Mouse (Mus musculus): ENCODE measurements around the gene Omt2b. TPM values are rescaled to one million over a fixed set of nuclear protein-coding genes. Genes with fewer than 3 reads are reported as not detected.
"Not testable (repeated sequence)": the region's sequence is repeated elsewhere in the genome, so short reads cannot be mapped to it uniquely, and the experiment has no call there.

Gene Omt2b
- polyA plus RNA-seq, 1 experiment = not detected

DNA sequence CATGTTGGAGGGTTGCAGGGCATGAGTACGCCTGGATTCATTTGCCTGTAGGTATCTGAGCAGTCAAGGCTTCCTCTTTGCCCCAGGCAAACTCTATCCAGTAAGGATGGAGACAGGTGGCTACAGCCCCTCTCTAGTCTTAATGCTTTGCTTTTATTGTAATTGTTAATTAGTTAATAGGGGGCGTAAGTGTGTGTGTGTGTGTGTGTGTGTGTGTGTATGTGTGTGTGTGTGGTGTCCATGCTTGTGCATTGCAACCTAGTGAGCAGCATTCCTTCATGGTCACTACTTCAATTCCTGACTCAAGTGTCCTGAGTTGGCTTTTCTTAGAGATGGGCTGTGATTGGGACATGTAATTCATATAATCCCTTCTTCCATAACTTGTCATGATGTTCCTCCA is 12.7 kb upstream of the Omt2b start, which contains the start of gene Omt2a:
Gene Omt2a, minus strand, starts transcription at position 101 of the 400 bp plus-strand sequence.
- Histone ChIP-seq H3K27me3 (ENCODE audit: control insufficient read depth, insufficient read depth, low read length) (no peaks in the 10 kb centered on the region), H3K27ac (ENCODE audit: insufficient read depth, low read length) (no peak within 1 kb of the TSS), H3K4me3 (replicated peaks; ENCODE audit: insufficient read depth, low read depth, low read length) (no peak within 1 kb of the TSS), H3K4me1 (ENCODE audit: control insufficient read depth, insufficient read depth, low read length) (no peaks in the 10 kb centered on the region)
- 86% methylated on average over 2 of the region's 2 CpGs for WGBS
- TF ChIP-seq CTCF (IDR thresholded peaks at IDR 0.05; ENCODE audit: borderline replicate concordance, insufficient read depth, low read depth, low read length) (no peak), POLR2A (IDR thresholded peaks at IDR 0.05; ENCODE audit: borderline replicate concordance, insufficient read depth, low read length) (no peak)
- DNase-seq = no peak

GRCm38 (mm10) chr9:78319499-78319898 is 7.9 kb upstream of the Omt2b start:
- WGBS = 25% methylated on average over 1 of the region's 1 CpGs
- DNase-seq = no peak
- Histone ChIP-seq H3K4me3 (replicated peaks; ENCODE audit: insufficient read depth, low read depth, low read length) (no peak overlapping the region), H3K4me1 (ENCODE audit: control insufficient read depth, insufficient read depth, low read length) (no peaks in the 10 kb centered on the region), H3K27me3 (ENCODE audit: control insufficient read depth, insufficient read depth, low read length) (no peaks in the 10 kb centered on the region), H3K27ac (ENCODE audit: insufficient read depth, low read length) (no peak overlapping the region)
- TF ChIP-seq POLR2A (IDR thresholded peaks at IDR 0.05; ENCODE audit: borderline replicate concordance, insufficient read depth, low read length) (no peak), CTCF (IDR thresholded peaks at IDR 0.05; ENCODE audit: borderline replicate concordance, insufficient read depth, low read depth, low read length) (no peak)

- H3K4me3 ChIP-seq (replicated peaks; ENCODE audit: insufficient read depth, low read depth, low read length); H3K4me1 ChIP-seq (ENCODE audit: control insufficient read depth, insufficient read depth, low read length): not testable (repeated sequence)
These were observed 9.7 kb downstream of the Omt2b start for GRCm38 (mm10) chr9:78337050-78337449.

GRCm38 (mm10) chr9:78340324-78340723 is 12.9 kb downstream of the Omt2b start:
- H3K4me1 ChIP-seq (ENCODE audit: control insufficient read depth, insufficient read depth, low read length); H3K4me3 ChIP-seq (replicated peaks; ENCODE audit: insufficient read depth, low read depth, low read length); H3K27ac ChIP-seq (ENCODE audit: insufficient read depth, low read length); H3K27me3 ChIP-seq (ENCODE audit: control insufficient read depth, insufficient read depth, low read length): not testable (repeated sequence)
- peak; percentile 10 to 28 for DNase-seq
- peak; percentile 59; the same call in 1 of the 2 replicates for TF ChIP-seq CTCF (IDR thresholded peaks at IDR 0.05; ENCODE audit: borderline replicate concordance, insufficient read depth, low read depth, low read length)
- 16% methylated on average over 8 of the region's 8 CpGs for WGBS

More at GRCm38 (mm10) chr9:78337050-78337449, 9.7 kb downstream of the Omt2b start:
- H3K27me3 ChIP-seq (ENCODE audit: control insufficient read depth, insufficient read depth, low read length); DNase-seq; H3K27ac ChIP-seq (ENCODE audit: insufficient read depth, low read length): not testable (repeated sequence)

DNA sequence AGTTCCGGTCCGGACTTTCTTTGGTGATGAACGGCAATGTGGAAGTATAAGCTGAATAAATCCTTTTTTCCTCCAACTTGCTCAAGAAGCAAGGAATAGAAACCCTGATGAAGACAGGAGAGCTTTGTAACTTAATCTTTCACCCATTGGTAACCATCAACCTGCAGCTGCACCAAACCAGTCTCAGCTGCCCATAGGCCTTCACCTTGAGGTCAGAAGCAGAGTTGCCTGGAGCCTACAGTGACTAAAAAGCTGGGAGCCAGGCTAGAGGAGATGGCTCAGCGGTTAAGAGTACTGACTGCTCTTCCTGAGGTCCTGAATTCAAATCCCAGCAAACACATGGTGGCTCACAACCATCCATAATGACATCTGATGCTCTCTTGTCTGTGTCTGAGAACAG is 15.1 kb downstream of the Omt2b start:
- 90% methylated on average over 4 of the region's 4 CpGs for WGBS

DNA sequence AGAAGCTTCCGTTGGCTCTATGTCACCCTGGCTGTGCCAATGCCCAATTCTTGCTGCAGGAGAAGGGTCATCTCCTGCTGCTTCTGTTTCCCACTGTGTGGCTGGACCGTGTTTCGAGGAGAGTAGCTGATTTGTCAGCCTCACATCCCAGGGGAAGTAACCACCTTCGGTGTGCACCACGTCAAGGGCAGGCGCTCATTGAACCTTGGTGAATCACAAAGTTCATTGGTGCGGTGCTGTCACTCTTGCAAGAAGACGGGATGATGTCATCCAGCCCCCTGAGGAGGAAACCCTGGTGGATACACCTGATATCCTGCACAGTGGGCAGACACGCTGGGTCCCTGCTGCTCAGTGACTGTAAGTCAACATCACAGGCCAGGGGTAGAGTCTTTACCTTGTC is 15.7 kb downstream of the Omt2b start:
- not testable (repeated sequence) for H3K4me3 ChIP-seq (replicated peaks; ENCODE audit: insufficient read depth, low read depth, low read length); H3K4me1 ChIP-seq (ENCODE audit: control insufficient read depth, insufficient read depth, low read length); DNase-seq; H3K27me3 ChIP-seq (ENCODE audit: control insufficient read depth, insufficient read depth, low read length); H3K27ac ChIP-seq (ENCODE audit: insufficient read depth, low read length)
- 50% methylated on average over 9 of the region's 9 CpGs for WGBS

More for the DNA sequence above, 15.1 kb downstream of the Omt2b start:
- H3K27me3 ChIP-seq (ENCODE audit: control insufficient read depth, insufficient read depth, low read length); H3K4me3 ChIP-seq (replicated peaks; ENCODE audit: insufficient read depth, low read depth, low read length); DNase-seq; H3K4me1 ChIP-seq (ENCODE audit: control insufficient read depth, insufficient read depth, low read length); H3K27ac ChIP-seq (ENCODE audit: insufficient read depth, low read length): not testable (repeated sequence)

DNA sequence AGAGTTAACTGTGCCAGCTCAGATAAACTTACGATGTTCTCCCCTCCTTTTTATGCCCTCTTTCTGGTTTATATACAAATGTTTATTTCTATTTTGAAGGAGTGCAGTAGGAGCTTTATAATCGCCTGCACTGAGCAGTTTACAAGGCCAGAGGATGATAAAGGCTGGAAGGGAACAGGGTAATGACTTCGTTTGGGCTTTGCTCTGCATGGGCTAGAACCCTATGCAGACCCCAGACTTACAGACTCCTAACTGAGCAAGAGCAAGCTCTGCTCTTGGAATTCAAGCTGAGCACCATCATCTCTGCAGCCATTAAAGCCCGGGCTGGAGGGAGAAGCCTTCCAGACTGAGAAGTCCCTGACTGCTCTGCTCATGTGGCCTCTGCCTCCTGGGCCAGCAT is 17.8 kb downstream of the Omt2b start:
- DNase-seq; H3K27ac ChIP-seq (ENCODE audit: insufficient read depth, low read length); H3K27me3 ChIP-seq (ENCODE audit: control insufficient read depth, insufficient read depth, low read length); H3K4me1 ChIP-seq (ENCODE audit: control insufficient read depth, insufficient read depth, low read length); H3K4me3 ChIP-seq (replicated peaks; ENCODE audit: insufficient read depth, low read depth, low read length): not testable (repeated sequence)
- 68% methylated on average over 4 of the region's 4 CpGs for WGBS

DNA sequence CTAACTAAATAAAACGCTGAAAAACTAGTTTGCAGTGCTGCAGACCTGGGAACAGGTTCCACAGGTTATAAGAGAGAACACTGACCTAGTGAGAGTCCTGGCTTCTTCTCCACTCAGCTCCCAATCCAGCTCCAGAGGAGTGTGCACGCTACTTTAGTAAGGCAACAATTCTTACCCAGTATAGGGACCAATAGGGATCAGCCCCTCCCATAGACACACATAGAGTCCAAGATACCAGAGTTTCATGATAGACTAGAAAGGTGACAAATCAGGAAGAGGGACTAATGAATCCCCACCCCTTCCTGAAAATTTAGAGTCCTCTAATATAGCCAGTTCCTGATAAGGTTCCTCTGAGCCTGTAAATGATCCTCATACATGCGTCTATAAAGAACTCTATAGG is 19.6 kb downstream of the Omt2b start:
- 65% methylated on average over 3 of the region's 3 CpGs for WGBS
- Histone ChIP-seq H3K4me1 (ENCODE audit: control insufficient read depth, insufficient read depth, low read length) (no peaks in the 10 kb centered on the region), H3K4me3 (replicated peaks; ENCODE audit: insufficient read depth, low read depth, low read length) (no peak overlapping the region), H3K27me3 (ENCODE audit: control insufficient read depth, insufficient read depth, low read length) (no peaks in the 10 kb centered on the region), H3K27ac (ENCODE audit: insufficient read depth, low read length) (no peak overlapping the region)
- no peak for TF ChIP-seq CTCF (IDR thresholded peaks at IDR 0.05; ENCODE audit: borderline replicate concordance, insufficient read depth, low read depth, low read length)
- no peak for TF ChIP-seq POLR2A (IDR thresholded peaks at IDR 0.05; ENCODE audit: borderline replicate concordance, insufficient read depth, low read length)
- DNase-seq = no peak

DNA sequence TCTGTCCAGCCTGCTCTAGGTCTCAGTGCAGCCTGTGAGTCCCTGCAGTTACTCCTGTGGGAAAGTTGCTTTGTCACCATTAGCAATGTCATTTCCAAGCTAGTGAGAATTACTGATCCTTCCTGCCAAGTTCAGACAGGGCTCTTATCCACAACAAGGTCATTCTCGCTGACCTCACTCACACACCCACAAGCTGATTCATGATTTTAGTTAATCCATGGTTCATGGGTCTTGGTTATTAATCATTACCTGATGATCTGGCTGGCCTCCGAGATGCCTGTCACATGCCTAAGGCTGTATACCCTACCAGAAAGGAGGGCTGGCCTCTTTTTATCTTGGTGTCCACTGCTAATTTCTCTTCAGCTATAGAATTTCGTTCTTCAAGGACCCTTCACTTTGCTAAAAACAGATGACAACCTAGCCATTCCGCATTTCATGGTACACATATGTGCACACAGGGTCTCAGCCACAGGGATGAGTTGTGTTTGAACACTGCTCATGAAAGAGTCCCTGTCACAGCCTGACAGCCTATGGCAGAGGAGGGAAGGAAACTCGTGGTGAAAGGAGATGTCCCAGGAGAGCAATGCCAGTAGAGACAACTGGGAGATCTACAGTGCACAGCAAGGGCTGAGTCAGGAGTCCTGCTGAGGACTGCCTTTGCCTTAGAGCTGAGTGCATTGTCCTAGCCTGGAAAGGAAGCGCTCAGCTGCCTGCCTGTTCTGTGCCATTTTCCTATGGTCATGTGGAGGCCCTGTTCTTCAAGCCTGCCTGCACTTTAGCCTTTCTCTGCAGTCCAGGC is 21.0 kb downstream of the Omt2b start:
- H3K27me3 ChIP-seq (ENCODE audit: control insufficient read depth, insufficient read depth, low read length); DNase-seq; H3K4me1 ChIP-seq (ENCODE audit: control insufficient read depth, insufficient read depth, low read length); H3K27ac ChIP-seq (ENCODE audit: insufficient read depth, low read length); H3K4me3 ChIP-seq (replicated peaks; ENCODE audit: insufficient read depth, low read depth, low read length): not testable (repeated sequence)
- 69% methylated on average over 6 of the region's 6 CpGs for WGBS

- H3K27ac ChIP-seq (ENCODE audit: insufficient read depth, low read length); DNase-seq; H3K27me3 ChIP-seq (ENCODE audit: control insufficient read depth, insufficient read depth, low read length); H3K4me3 ChIP-seq (replicated peaks; ENCODE audit: insufficient read depth, low read depth, low read length); H3K4me1 ChIP-seq (ENCODE audit: control insufficient read depth, insufficient read depth, low read length): not testable (repeated sequence)
- 57% methylated on average over 3 of the region's 3 CpGs for WGBS
These were observed 21.8 kb downstream of the Omt2b start for GRCm38 (mm10) chr9:78349141-78349540.

DNA sequence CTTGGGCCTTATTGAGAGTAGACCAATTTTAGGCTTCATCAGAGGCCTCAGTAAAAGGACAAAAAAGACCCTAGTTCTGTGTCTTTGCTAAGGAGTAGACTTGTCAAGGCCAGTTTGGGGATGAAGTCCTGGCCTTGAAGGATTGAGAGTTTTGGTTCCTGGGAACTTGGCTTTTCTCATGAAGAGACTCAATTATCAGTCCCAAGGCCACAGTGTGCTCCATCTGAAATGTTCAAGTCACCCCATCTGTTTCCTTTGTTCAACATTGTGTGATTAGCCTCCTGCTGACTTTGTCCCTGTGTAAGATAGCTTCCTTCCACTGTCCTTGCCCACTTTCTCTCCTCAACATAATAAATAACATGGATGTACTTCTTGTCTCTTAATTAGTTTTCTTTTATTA is 22.6 kb downstream of the Omt2b start:
- not testable (repeated sequence) for H3K4me3 ChIP-seq (replicated peaks; ENCODE audit: insufficient read depth, low read depth, low read length); H3K27ac ChIP-seq (ENCODE audit: insufficient read depth, low read length); DNase-seq; H3K27me3 ChIP-seq (ENCODE audit: control insufficient read depth, insufficient read depth, low read length); H3K4me1 ChIP-seq (ENCODE audit: control insufficient read depth, insufficient read depth, low read length)
